Mouse (Mus musculus): Measurements from ENCODE around the gene Snu13. TPM values are rescaled to one million over a fixed set of nuclear protein-coding genes. Genes with fewer than 3 reads are reported as not detected.

The Snu13 gene
- 284 and 285 TPM in 2 replicates for polyA plus RNA-seq (2015; fragmentation: Nextera tagmentation; extraction: Ambion mirVana)

GRCm38 (mm10) chr15:82047080-82047883, at the start of gene Snu13:
Gene Snu13 (minus strand): TSS chr15:82047598.
- peaks cover 20% of the 10 kb centered on the region for H3K4me1 ChIP-seq (replicated peaks; ENCODE audit: control insufficient read depth, insufficient read depth, low read length)
- peak within 1 kb of the TSS; percentile 81 for H3K4me2 ChIP-seq (ENCODE audit: low read length)
- under 1% methylated on average over 74 of the region's 74 CpGs for WGBS
- peak within 1 kb of the TSS; percentile 86 for H3K9ac ChIP-seq (replicated peaks; ENCODE audit: low read depth, low read length)
- H3K27me3 ChIP-seq (replicated peaks; ENCODE audit: control insufficient read depth, insufficient read depth, low read length): no peaks in the 10 kb centered on the region
- peak within 1 kb of the TSS; percentile 75 for H3K27ac ChIP-seq (ENCODE audit: low read length)
- H3K4me3 ChIP-seq (replicated peaks; ENCODE audit: low read length): peak within 1 kb of the TSS; percentile 88
- peak; percentile 94 for ATAC-seq
- H3K36me3 ChIP-seq (ENCODE audit: control insufficient read depth, insufficient read depth): peaks cover 8% of the 10 kb centered on the region
- H3K9me3 ChIP-seq (ENCODE audit: control insufficient read depth, low read length): no peaks in the 10 kb centered on the region

GRCm38 (mm10) chr15:82091061-82091460, 43.7 kb upstream of the Snu13 start:
- no peak overlapping the region for H3K27ac ChIP-seq (ENCODE audit: low read length)
- H3K36me3 ChIP-seq (ENCODE audit: control insufficient read depth, insufficient read depth): no peaks in the 10 kb centered on the region
- H3K4me3 ChIP-seq (replicated peaks; ENCODE audit: low read length): no peak overlapping the region
- no peak overlapping the region for H3K4me2 ChIP-seq (ENCODE audit: low read length)
- WGBS: 82% methylated on average over 7 of the region's 7 CpGs
- no peaks in the 10 kb centered on the region for H3K4me1 ChIP-seq (replicated peaks; ENCODE audit: control insufficient read depth, insufficient read depth, low read length)
- no peaks in the 10 kb centered on the region for H3K27me3 ChIP-seq (replicated peaks; ENCODE audit: control insufficient read depth, insufficient read depth, low read length)
- no peak overlapping the region for H3K9ac ChIP-seq (replicated peaks; ENCODE audit: low read depth, low read length)
- ATAC-seq: no peak
- no peaks in the 10 kb centered on the region for H3K9me3 ChIP-seq (ENCODE audit: control insufficient read depth, low read length)

GRCm38 (mm10) chr15:82087266-82087665, 39.9 kb upstream of the Snu13 start:
- Histone ChIP-seq H3K9me3 (ENCODE audit: control insufficient read depth, low read length) (no peaks in the 10 kb centered on the region), H3K9ac (replicated peaks; ENCODE audit: low read depth, low read length) (no peak overlapping the region), H3K36me3 (ENCODE audit: control insufficient read depth, insufficient read depth) (no peaks in the 10 kb centered on the region), H3K27me3 (replicated peaks; ENCODE audit: control insufficient read depth, insufficient read depth, low read length) (no peaks in the 10 kb centered on the region), H3K27ac (ENCODE audit: low read length) (no peak overlapping the region), H3K4me3 (replicated peaks; ENCODE audit: low read length) (no peak overlapping the region), H3K4me2 (ENCODE audit: low read length) (no peak overlapping the region), H3K4me1 (replicated peaks; ENCODE audit: control insufficient read depth, insufficient read depth, low read length) (no peaks in the 10 kb centered on the region)
- ATAC-seq: no peak
- 15% methylated on average over 10 of the region's 10 CpGs for WGBS

GRCm38 (mm10) chr15:82086131-82086530, 38.7 kb upstream of the Snu13 start:
- Histone ChIP-seq H3K4me1 (replicated peaks; ENCODE audit: control insufficient read depth, insufficient read depth, low read length) (no peaks in the 10 kb centered on the region), H3K36me3 (ENCODE audit: control insufficient read depth, insufficient read depth) (no peaks in the 10 kb centered on the region), H3K27me3 (replicated peaks; ENCODE audit: control insufficient read depth, insufficient read depth, low read length) (no peaks in the 10 kb centered on the region), H3K9me3 (ENCODE audit: control insufficient read depth, low read length) (no peaks in the 10 kb centered on the region), H3K27ac (ENCODE audit: low read length) (no peak overlapping the region), H3K4me3 (replicated peaks; ENCODE audit: low read length) (no peak overlapping the region), H3K9ac (replicated peaks; ENCODE audit: low read depth, low read length) (no peak overlapping the region), H3K4me2 (ENCODE audit: low read length) (no peak overlapping the region)
- ATAC-seq: no peak
- WGBS: 82% methylated on average over 12 of the region's 12 CpGs

- no peak overlapping the region for H3K4me3 ChIP-seq (replicated peaks; ENCODE audit: low read length)
- no peak overlapping the region for H3K4me2 ChIP-seq (ENCODE audit: low read length)
- no peaks in the 10 kb centered on the region for H3K36me3 ChIP-seq (ENCODE audit: control insufficient read depth, insufficient read depth)
- no peak overlapping the region for H3K27ac ChIP-seq (ENCODE audit: low read length)
- H3K27me3 ChIP-seq (replicated peaks; ENCODE audit: control insufficient read depth, insufficient read depth, low read length): no peaks in the 10 kb centered on the region
- ATAC-seq: no peak
- H3K9me3 ChIP-seq (ENCODE audit: control insufficient read depth, low read length): no peaks in the 10 kb centered on the region
- WGBS: 87% methylated on average over 9 of the region's 9 CpGs
- no peaks in the 10 kb centered on the region for H3K4me1 ChIP-seq (replicated peaks; ENCODE audit: control insufficient read depth, insufficient read depth, low read length)
- no peak overlapping the region for H3K9ac ChIP-seq (replicated peaks; ENCODE audit: low read depth, low read length)
Measured at GRCm38 (mm10) chr15:82085606-82086005, 38.2 kb upstream of the Snu13 start.

GRCm38 (mm10) chr15:82081161-82081560, 33.8 kb upstream of the Snu13 start:
- WGBS: 28% methylated on average over 7 of the region's 7 CpGs
- no peaks in the 10 kb centered on the region for H3K36me3 ChIP-seq (ENCODE audit: control insufficient read depth, insufficient read depth)
- no peak overlapping the region for H3K4me2 ChIP-seq (ENCODE audit: low read length)
- H3K4me1 ChIP-seq (replicated peaks; ENCODE audit: control insufficient read depth, insufficient read depth, low read length): no peaks in the 10 kb centered on the region
- H3K27ac ChIP-seq (ENCODE audit: low read length): no peak overlapping the region
- ATAC-seq: 0 out of 2 replicates have a peak, but pooled peaks have one; percentile 18
- no peak overlapping the region for H3K4me3 ChIP-seq (replicated peaks; ENCODE audit: low read length)
- H3K9me3 ChIP-seq (ENCODE audit: control insufficient read depth, low read length): no peaks in the 10 kb centered on the region
- H3K27me3 ChIP-seq (replicated peaks; ENCODE audit: control insufficient read depth, insufficient read depth, low read length): no peaks in the 10 kb centered on the region
- H3K9ac ChIP-seq (replicated peaks; ENCODE audit: low read depth, low read length): no peak overlapping the region

- no peak for ATAC-seq
- H3K4me2 ChIP-seq (ENCODE audit: low read length): no peak overlapping the region
- H3K27ac ChIP-seq (ENCODE audit: low read length): no peak overlapping the region
- H3K9me3 ChIP-seq (ENCODE audit: control insufficient read depth, low read length): no peaks in the 10 kb centered on the region
- H3K4me1 ChIP-seq (replicated peaks; ENCODE audit: control insufficient read depth, insufficient read depth, low read length): no peaks in the 10 kb centered on the region
- WGBS: 74% methylated on average over 10 of the region's 10 CpGs
- no peaks in the 10 kb centered on the region for H3K27me3 ChIP-seq (replicated peaks; ENCODE audit: control insufficient read depth, insufficient read depth, low read length)
- H3K4me3 ChIP-seq (replicated peaks; ENCODE audit: low read length): no peak overlapping the region
- no peak overlapping the region for H3K9ac ChIP-seq (replicated peaks; ENCODE audit: low read depth, low read length)
- H3K36me3 ChIP-seq (ENCODE audit: control insufficient read depth, insufficient read depth): no peaks in the 10 kb centered on the region
Measured at GRCm38 (mm10) chr15:82079883-82080282, 32.5 kb upstream of the Snu13 start.

- no peak overlapping the region for H3K4me3 ChIP-seq (replicated peaks; ENCODE audit: low read length)
- 79% methylated on average over 7 of the region's 7 CpGs for WGBS
- peaks cover 22% of the 10 kb centered on the region for H3K27me3 ChIP-seq (replicated peaks; ENCODE audit: control insufficient read depth, insufficient read depth, low read length)
- H3K9me3 ChIP-seq (ENCODE audit: control insufficient read depth, low read length): no peaks in the 10 kb centered on the region
- no peak overlapping the region for H3K27ac ChIP-seq (ENCODE audit: low read length)
- no peak overlapping the region for H3K9ac ChIP-seq (replicated peaks; ENCODE audit: low read depth, low read length)
- no peak overlapping the region for H3K4me2 ChIP-seq (ENCODE audit: low read length)
- H3K4me1 ChIP-seq (replicated peaks; ENCODE audit: control insufficient read depth, insufficient read depth, low read length): peaks cover 4% of the 10 kb centered on the region; the same call in 1 of the 2 replicates
- ATAC-seq: no peak
- no peaks in the 10 kb centered on the region for H3K36me3 ChIP-seq (ENCODE audit: control insufficient read depth, insufficient read depth)
Measured at GRCm38 (mm10) chr15:82073490-82073889, 26.1 kb upstream of the Snu13 start.

GRCm38 (mm10) chr15:82071816-82072469, 24.5 kb upstream of the Snu13 start:
- Histone ChIP-seq H3K27ac (ENCODE audit: low read length) (no peak overlapping the region), H3K4me1 (replicated peaks; ENCODE audit: control insufficient read depth, insufficient read depth, low read length) (peaks cover 4% of the 10 kb centered on the region; the same call in 1 of the 2 replicates), H3K4me3 (replicated peaks; ENCODE audit: low read length) (no peak overlapping the region), H3K9me3 (ENCODE audit: control insufficient read depth, low read length) (no peaks in the 10 kb centered on the region), H3K4me2 (ENCODE audit: low read length) (no peak overlapping the region), H3K9ac (replicated peaks; ENCODE audit: low read depth, low read length) (no peak overlapping the region), H3K27me3 (replicated peaks; ENCODE audit: control insufficient read depth, insufficient read depth, low read length) (peaks cover 22% of the 10 kb centered on the region), H3K36me3 (ENCODE audit: control insufficient read depth, insufficient read depth) (no peaks in the 10 kb centered on the region)
- WGBS: 90% methylated on average over 26 of the region's 26 CpGs
- no peak for ATAC-seq
